Mouse (Mus musculus): Measurements from ENCODE around the gene Cacnb3.
"Not testable (repeated sequence)": the region's sequence is repeated elsewhere in the genome, so short reads cannot be mapped to it uniquely, and the experiment has no call there.

The Cacnb3 gene

DNA sequence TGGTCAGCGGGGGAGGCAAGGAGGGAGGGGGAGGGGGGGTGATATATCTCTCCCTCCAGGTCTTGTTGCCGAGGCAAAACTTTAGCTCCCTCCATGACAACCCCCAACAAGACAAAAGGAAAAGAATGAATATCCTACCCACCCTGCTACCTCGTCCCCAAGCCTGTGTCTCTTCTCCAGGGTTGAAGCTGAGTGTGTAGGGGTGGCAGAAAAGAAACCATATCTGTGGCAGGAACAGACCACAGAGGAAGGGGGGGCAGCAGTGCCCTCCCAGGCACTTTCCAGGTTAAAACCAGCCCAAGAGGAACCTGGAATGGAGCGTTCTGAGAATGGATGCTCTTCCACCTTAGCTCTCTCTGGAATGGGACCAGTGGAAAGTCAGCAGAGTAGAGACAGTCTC lies at the start of gene Cacnb3:
Gene Cacnb3 (plus strand): TSS at position 301 of the 400 bp plus-strand sequence.
- no peak for DNase-seq (ENCODE audit: low read depth, low spot score)

DNA sequence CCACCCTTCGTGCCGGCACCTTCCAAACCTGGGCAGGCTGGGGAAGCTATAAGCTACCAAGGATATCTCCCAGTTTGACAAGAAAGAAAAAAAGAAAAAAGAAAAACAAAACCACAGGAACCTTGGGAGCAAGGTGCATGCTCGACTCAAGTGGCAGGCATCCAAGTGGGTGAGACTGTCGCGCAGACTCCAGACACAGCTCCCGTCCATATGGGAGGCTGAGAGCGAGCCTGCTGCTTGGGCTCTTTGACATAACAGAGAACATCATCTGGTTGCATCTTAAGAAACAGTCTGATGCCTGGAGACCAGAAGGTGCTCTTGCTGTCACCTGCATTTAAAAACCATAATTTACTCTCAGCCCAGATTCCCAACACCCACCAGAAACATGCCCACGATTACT lies 48.2 kb upstream of the Cacnb3 start:
- no peak for DNase-seq (ENCODE audit: low read depth, low spot score)

DNA sequence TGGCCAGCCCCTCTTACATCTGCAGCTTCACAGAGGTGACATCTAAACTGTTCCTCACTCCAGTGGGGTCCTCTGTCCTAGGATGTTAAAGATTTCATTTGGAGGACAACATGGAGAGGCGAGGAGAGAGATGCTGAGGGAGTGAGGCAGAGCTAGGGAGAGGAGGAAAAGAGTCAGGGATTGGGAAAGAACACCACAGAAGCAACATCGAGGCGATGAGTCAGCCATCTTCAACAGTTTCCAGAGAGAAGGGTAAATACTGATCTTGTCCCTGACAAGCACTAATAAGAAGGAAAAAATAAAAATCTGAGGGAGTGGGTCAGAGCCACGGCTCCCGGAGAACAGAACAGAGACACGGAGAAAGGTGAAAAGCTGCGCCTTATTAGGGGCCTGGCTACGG lies 47.6 kb upstream of the Cacnb3 start:
- no peak for DNase-seq (ENCODE audit: low read depth, low spot score)

DNA sequence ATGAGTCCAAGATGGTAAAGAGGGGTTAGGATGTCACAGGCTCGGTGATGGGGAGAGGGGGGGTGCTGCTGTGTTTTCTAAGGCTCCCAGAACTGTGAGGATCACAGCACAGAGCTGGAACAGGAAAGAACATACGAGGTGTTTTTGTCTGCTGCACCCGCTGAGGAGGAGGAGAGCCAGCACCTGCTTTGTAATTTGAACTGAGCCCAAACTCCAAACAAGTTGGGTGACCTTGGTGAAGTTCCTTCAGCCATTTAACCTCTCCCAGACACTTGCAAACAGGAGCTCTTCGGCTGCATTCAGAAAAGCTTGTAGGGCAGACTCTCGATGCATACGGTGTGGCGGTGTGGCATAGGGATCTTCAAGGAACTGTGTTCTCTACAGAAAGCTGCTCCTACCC lies 45.2 kb upstream of the Cacnb3 start:
- no peak for DNase-seq (ENCODE audit: low read depth, low spot score)

DNA sequence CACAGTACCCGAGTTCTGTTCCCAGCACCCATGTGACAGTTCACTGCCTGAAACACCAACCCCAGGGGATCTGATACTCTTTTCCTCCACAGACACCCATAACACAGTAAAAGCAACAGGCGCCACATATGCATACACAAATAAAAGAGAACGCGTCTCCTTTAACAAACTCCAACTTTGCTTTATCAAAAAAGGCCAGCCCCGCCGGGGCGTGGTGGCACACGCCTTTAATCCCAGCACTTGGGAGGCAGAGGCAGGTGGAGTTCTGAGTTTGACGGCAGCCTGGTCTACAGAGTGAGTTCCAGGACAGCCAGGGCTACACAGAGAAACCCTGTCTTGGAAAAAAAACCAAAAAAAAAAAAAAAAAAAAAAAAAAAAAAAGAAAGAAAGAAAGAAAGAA lies 44.5 kb upstream of the Cacnb3 start:
- not testable (repeated sequence) for DNase-seq (ENCODE audit: low read depth, low spot score)

DNA sequence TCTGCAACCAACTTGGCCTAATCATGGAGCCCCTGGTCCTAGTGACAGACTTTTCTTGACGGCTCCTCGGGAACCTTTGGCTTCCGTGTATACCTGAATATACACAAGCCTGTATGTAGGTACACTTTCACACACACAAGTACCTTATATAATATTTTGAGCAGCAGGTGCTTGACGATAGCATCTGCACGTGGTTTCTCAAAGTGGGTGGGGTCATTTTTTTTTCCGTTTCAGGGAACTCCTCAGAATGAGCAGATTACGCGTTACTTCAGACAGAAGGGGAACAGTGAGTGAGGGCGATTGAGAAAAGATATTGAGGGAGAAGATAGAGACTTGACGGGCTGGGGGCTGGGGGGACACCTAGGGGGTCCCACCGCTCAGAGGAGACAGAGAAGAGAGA lies 42.9 kb upstream of the Cacnb3 start:
- no peak for DNase-seq (ENCODE audit: low read depth, low spot score)

DNA sequence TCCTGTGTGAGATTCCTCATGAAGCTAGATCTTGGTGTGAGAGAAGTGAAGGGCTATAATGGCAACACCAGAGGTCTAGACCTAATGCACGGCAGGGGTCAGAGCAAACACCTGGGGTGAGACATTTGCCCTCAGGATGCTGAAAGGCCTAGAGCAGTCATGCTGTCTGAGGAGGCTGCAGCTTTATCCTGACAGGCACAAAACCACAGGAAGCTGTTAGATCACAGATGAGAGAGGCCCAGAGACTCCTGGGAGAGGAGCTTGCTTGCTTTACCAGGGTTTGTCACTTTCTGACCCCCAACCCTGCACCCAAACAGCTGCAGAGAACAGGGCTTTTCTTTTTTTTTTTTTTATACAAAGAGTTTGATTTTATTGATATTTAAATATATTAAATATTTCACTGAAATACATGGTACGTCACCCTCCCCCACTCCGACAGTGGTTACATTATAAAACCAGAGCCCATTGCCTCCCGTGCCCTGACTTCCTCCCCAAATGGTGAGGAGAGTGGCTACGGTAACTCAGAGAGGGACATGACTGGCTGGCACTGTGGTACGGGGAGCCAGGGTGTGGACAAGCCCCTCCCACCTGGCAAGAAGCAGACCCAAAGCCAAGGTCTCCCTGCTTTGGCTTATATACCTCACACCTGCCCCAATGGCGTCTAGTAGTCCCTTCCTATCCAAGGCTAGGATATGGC lies 40.9 kb upstream of the Cacnb3 start:
- no peak for DNase-seq (ENCODE audit: low read depth, low spot score)

DNA sequence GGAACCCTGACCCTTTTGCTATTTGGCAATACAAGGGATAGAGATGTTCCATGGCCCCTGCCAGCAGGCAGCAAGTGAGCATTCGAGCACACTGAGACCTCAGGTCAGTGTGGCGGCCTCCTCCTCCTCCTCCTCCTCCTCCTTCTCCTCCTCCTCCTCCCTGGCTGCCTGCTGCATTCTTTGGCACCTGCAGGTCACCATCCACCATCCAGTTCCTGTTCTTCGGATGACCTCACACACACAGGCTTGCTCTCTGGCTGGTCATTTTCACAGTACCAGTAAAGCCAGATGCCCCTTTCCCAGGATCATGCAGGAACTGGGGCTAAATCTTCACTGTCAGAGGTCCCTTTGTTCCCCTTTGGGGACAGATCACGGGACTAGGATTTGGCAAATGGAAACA lies 39.2 kb upstream of the Cacnb3 start:
- no peak for DNase-seq (ENCODE audit: low read depth, low spot score)

DNA sequence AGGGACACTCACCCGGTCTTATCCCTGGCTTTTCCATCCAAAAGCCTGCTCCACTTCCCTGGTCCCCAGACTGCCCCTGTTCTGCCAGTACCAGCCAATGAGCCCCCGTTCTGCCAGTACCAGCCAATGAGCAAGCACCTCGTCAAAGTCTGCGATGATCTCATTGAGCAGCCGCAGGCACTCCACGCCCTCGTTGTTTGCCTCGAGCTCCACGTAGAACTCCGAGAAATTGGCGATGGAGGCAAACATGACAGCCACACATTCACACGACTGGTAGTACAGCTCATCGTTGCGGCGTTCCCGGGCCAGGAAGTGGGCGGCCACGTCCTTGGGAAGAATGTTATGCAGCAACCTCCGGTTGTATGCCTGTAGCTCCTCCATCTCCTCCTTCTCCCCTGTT lies 36.4 kb upstream of the Cacnb3 start:
- no peak for DNase-seq (ENCODE audit: low read depth, low spot score)

DNA sequence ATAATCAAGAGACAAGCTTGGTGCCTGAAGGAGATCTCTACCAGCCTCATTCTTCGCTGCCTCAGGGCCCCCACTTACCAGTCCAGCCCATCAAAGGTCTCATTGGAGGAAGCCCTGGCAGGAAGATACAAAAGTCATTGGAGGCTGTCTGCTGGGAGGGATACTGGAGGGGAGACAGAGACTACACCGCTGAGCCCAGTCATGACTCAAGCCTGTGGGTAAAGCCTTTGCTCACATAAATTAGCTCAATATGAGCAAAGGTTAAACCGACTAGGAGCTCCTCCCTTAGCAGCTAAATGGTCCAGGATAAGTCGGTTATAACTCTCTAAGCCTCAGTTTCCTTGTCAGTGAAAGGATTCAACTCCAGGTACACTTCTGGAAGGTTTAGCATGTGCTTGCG lies 35.6 kb upstream of the Cacnb3 start:
- no peak for DNase-seq (ENCODE audit: low read depth, low spot score)

DNA sequence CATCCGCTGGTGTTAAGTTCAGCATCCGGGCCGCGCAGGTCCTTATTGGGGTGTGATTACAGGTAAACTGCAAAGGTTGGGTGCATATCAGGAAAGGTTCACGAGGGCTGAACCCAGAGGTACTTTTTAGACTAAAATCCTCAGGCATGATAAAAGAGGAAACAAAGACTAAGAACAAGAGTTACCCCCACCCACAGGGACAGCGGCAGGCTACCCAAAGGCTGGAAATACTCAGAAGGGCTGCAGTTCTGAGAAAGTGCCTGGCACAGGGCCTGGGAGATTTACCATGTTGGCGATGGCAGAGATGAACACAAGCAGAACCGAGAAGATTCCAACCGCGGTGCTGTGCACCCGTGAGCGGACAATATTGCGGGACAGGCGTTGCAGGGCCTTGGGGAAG lies 34.0 kb upstream of the Cacnb3 start:
- no peak for DNase-seq (ENCODE audit: low read depth, low spot score)

DNA sequence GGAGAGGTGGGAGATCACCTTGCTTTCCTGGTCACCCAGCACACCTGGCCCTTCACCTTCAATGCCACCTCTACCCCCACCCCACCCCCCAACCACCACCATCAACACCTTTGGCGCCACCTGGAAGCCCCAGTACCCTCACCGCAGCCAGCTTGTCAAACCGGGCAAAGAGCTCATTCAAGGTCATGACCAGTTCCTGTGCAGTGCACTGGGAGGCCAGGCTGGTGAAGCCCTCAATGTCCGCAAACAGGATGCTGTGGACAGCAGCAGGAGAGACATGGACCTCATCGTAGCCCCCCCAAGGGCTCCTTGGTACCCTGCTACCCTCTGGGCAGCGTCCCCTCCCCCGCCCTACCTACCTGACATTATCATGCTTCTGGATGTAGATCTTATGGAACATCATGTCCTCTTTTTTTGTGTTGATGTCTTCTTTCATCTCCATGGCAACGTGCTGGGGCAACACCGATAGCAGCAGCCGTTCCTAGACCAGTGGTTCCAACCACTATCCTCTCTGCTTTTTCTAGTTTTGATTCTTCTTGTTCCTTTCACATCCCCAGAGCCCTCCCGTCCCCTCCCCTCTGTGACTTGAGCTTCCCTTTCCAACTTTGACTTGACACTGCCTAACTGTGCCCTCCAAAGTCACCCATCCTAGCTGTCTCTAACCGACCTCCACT lies 30.5 kb upstream of the Cacnb3 start:
- DNase-seq (ENCODE audit: low read depth, low spot score), result no peak

DNA sequence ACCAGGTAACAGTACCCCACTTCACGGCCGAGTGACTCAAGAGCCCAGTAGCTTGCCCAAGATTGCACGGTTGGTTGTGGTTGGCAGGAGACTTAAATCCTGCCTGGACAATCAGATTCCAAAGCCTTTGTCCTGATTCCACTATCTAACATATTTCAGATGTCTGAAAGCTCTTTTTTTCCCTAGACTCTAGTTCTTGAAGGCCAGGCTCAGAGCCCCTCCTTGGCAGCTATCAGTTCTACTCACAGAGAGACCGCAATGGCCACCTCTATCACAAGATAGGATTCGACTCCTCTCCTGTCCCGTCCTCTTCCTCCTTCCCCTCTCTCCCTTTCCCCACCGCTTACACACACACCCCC lies 28.8 kb upstream of the Cacnb3 start:
- no peak for DNase-seq (ENCODE audit: low read depth, low spot score)

DNA sequence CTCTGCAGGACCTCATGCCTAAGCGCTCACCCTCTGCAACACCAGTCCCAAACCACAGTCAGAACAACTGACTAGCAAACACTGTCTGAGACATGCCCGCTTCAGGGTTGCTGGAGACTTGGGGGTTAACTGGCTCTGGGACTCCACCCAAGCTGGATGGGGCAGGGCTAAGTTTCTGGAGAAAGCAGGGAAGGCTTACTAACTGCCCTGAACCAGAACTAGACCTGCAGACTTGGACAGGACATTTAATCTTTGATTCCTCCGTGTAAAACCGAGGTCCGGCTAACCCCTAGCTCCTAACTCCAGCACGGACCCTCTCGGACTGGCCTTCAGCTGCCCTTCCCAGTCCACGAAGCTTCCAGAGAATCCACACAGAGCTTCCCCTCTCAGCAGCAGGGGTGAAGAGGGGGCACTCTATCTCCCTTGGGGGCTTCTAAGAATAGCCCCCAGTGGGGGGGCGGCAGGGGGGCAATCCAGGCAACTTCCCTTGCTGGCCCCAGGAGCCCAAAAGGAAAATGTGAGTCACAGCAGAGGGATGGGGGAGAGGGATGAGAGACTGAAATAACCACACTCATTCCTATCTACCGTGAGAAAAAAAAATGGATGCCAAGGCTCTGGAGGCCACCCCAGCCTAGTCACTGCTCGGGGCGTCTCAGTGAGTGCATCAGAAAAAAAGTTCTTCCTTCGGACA lies 28.3 kb upstream of the Cacnb3 start:
- DNase-seq (ENCODE audit: low read depth, low spot score), result no peak

DNA sequence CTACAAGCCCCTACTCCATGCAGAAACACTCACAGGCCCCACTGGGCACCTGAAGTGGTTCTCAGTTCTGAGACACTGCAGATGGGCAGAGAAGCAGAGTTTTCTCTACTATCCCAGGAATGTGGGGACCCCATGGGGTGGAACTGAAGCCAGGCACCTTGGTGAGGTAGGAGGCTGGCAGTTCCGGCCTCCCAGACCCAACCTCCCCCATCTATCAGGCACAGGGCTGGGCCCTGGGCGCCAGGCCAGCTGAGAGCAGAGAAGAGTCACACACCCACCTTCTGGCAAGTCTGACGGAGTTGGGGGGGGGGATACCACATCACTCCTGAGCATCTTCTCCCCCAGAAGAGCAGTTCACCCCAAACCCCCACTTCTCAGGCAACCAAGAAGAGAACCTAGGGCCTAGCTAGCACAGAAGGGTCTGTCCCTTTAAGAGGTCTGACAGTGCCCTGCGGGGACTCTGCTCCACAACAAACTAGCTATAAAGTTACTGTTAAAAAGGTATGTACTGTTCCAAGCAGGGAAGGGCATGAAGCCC lies 27.6 kb upstream of the Cacnb3 start:
- no peak for DNase-seq (ENCODE audit: low read depth, low spot score)

DNA sequence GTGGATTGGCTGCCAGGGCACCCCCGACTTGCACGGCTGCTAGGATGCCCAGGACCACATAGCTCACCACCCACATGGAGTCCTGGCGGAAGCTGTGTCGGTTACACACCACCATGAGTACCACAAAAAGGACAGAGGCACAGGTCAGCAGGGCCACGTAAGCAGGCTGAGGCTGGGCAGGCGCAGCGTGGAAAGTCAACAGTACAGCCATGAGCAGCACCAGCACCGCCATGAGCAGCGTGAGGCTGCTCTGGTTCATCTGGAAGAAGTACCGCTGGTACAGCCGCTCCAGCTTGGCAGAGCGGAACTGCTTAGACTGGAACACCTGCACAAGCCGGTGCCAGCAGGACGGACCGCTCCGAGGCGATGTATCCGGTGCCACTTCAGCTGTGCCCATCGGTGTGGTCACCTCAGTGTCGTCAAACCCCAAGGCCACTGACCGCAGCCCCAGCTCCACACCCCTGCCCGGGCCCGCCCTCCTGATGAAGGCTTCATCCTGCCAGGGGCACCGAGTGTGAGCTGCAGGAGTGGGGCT lies 26.5 kb upstream of the Cacnb3 start:
- no peak for DNase-seq (ENCODE audit: low read depth, low spot score)

DNA sequence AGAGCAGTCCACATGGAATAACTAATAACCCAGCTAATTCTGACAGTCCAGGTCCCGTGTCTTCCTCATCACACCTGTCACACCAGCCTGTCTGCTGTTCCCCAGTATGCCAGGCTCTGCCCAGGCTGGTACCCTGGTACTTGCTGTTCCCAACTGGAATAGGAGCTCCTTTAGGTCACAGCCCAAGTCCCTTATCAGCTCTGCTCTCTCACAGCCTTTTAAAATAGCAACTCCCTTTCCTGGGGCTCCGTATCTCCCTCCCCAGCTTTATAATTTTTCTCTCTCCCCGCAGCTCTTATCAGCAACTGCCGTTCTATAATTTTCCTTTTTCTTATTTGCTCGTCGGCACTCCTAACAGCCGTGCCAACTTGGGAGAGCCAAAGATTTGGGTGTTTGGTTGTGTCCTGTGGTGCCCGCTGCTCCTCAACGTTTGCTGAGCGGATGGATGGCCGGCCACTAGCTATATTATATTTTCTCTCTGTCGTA lies 24.5 kb upstream of the Cacnb3 start:
- DNase-seq (ENCODE audit: low read depth, low spot score), result no peak

DNA sequence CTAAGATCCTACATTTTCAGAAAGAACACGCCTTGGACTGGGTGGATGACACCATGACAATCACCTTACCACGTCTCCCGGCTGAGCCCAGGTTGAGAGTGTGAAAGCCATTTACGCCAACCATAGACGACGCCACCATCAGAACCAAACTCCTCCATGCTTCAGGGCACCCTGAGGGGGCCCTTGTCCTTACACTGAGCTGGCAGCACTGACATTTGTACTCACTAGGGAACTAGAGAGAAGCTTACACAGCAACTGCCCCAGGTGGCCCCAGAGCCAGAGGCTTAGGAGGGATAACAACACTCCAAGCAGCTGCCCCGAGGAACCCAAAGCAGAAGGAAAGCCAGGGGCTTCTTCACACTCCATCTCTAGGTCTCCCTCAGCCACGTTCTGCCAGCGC lies 23.9 kb upstream of the Cacnb3 start:
- no peak for DNase-seq (ENCODE audit: low read depth, low spot score)

DNA sequence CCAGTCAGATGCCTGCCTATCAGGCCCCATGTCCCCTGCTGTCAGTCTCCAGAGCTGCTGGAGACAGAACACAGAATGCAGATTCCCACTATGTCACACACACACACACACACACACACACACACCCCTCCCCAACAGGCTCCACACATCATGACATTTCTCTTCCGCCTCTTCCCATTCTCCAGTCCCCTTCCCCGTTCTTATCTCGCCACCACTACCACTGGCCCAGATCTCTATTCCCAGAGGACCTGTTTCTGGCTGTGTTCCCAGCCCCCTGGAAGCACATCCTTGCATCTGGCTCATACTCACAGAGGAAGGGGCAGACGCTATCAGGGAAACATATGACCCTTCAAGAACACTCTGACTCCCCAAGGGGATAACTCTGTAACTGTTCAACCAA lies 23.1 kb upstream of the Cacnb3 start:
- no peak for DNase-seq (ENCODE audit: low read depth, low spot score)

DNA sequence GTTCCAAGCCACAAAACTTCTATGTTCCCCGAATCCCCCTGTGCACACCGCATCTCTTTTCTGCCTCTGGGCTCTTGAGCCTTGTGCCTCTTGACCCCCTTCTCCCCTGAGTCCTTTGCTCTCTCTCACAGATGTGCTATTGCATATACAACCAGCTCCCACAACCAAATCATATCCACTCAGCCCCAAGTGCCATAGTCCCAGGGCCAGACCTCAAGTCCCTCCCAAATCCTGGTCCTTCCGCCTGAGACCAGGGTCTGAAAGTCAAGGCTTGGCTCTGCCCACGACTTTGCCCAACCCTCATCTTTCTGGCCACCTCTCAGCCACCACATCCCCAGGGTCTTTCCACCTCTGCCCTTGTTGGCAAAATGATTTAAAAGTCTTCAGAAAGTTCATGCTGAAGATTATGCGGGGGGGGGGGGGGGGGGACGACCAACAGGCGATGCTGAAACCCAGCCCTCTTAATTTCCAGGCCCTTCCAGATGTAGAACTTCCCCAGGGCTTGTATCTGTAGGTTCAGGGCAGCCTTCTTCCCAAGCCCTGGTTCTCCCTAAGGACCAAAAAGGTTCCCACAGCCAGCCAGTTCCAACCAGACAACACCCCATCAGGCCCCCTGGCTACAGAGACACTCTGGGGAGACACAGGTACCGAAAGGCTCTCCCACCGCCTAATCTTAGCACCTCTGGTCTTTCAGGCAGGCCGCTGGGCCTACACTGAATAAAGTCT lies 22.4 kb upstream of the Cacnb3 start:
- DNase-seq (ENCODE audit: low read depth, low spot score), result no peak

DNA sequence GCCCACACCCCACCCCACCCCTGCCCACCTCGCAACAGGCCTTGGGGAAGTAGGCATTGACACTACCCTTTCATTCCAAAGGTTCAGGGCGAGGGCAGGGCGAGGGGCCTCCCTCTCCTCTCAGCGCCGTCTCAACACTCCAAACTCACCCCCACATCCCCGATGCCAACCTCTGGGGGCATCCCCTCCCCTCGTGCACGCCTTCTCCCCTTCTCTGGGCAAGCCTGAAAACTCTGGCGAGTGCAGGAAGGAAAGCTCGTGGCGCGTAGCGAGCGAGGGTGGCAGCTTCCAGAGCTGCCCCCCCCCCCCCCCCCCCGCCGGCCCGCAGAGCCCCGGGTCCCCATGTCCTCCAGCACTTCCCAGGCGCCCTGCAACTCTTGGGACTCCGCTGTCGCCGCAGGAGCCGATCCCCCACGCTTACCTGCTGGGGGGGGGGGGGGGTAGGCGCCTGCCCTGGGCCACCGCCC lies 21.8 kb upstream of the Cacnb3 start:
- DNase-seq (ENCODE audit: low read depth, low spot score), result no peak

Data from A20 (cell line).